Mouse (Mus musculus): Measurements from ENCODE around the gene Aco2. TPM values are rescaled to one million over a fixed set of nuclear protein-coding genes. Genes with fewer than 3 reads are reported as not detected.

Aco2 gene
- polyA plus RNA-seq, 1 experiment = 242 TPM

- Histone ChIP-seq H3K4me3 (replicated peaks; ENCODE audit: extremely low read depth, low read depth, low read length) (no peak overlapping the region), H3K4me1 (ENCODE audit: control insufficient read depth, insufficient read depth, low read length) (peaks cover 5% of the 10 kb centered on the region; the same call in 1 of the 2 replicates)
- no peak for TF ChIP-seq POLR2A (IDR thresholded peaks at IDR 0.05; ENCODE audit: borderline replicate concordance, extremely low read depth, low read depth, low read length)
- no peak for TF ChIP-seq CTCF (IDR thresholded peaks at IDR 0.05; ENCODE audit: insufficient read depth, low read length)
- 65% methylated on average over 7 of the region's 7 CpGs for WGBS
- no peak for DNase-seq
These were observed 19.0 kb upstream of the Aco2 start for GRCm38 (mm10) chr15:81853081-81853480.

GRCm38 (mm10) chr15:81856030-81856790 lies 15.9 kb upstream of the Aco2 start:
- TF ChIP-seq CTCF (IDR thresholded peaks at IDR 0.05; ENCODE audit: insufficient read depth, low read length) (no peak), POLR2A (IDR thresholded peaks at IDR 0.05; ENCODE audit: borderline replicate concordance, extremely low read depth, low read depth, low read length) (peak; percentile 39; the same call in 1 of the 2 replicates)
- WGBS = under 1% methylated on average over 28 of the region's 28 CpGs
- H3K4me3 ChIP-seq (replicated peaks; ENCODE audit: extremely low read depth, low read depth, low read length) = peak overlapping the region; percentile 83
- peaks cover 5% of the 10 kb centered on the region; the same call in 1 of the 2 replicates for H3K4me1 ChIP-seq (ENCODE audit: control insufficient read depth, insufficient read depth, low read length)
- DNase-seq = peak; percentile 79

DNA sequence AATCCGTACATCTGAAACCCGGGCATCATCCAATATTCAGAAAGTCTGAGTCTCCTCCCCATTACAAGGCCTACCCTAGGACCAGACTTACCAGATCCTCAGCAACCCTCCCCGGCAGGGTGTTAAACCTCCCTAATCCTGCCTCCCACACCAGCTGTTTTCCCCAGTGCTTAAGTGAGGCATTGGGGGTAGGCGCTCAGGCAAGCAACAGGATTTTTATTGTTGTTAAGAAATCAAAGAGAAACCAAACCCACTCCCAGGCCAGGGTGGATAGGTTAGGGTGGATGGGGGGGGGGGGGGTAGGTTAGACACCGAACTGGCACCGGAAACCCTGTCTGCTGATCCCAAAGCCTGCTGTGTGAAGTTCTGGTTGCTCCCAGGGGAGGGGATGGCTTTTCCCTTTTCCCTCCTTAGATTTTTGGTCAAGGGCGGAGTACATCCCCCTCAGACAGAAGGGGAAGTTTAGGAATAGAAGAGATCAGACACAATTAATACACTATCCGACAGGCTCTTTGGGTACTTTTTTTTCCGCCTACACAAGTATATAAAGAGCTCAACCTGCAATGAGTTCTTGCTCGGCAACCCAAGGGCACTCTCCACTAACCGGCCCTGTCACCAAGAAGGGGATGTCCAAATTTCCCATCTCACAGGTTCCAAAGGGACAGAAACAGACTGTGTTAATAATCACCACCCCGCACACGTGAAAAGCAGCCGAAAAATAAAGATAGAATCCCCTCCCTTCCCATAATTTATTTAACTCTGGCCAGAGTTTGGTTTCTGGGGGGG lies 15.0 kb upstream of the Aco2 start:
- peaks cover 5% of the 10 kb centered on the region; the same call in 1 of the 2 replicates for H3K4me1 ChIP-seq (ENCODE audit: control insufficient read depth, insufficient read depth, low read length)
- peak overlapping the region; percentile 83 for H3K4me3 ChIP-seq (replicated peaks; ENCODE audit: extremely low read depth, low read depth, low read length)
- peak; percentile 41 for DNase-seq
- TF ChIP-seq POLR2A (IDR thresholded peaks at IDR 0.05; ENCODE audit: borderline replicate concordance, extremely low read depth, low read depth, low read length) = no peak
- no peak for TF ChIP-seq CTCF (IDR thresholded peaks at IDR 0.05; ENCODE audit: insufficient read depth, low read length)
- WGBS = under 1% methylated on average over 14 of the region's 14 CpGs

DNA sequence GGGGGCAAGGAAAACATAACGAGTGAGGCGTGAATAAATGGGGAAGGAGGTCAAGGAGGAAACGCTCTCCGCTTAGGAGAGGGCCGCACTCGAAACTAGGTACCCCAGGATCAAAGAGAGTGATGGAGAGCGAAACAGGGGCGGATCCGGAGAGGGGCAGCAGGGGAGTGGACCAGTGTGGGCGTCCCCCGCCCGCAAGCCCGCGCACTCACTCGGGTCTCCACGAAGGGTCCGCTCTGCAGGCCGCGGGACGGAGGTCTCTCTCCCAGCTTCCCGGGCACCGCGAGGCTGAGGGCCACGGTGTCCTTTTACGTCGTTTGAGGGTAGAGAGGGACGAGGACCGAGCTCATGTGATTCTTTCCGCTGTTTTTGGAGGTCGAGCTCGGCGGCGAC lies 14.4 kb upstream of the Aco2 start:
- no peak for TF ChIP-seq POLR2A (IDR thresholded peaks at IDR 0.05; ENCODE audit: borderline replicate concordance, extremely low read depth, low read depth, low read length)
- no peak for TF ChIP-seq CTCF (IDR thresholded peaks at IDR 0.05; ENCODE audit: insufficient read depth, low read length)
- under 1% methylated on average over 33 of the region's 33 CpGs for WGBS
- no peak for DNase-seq
- peaks cover 5% of the 10 kb centered on the region; the same call in 1 of the 2 replicates for H3K4me1 ChIP-seq (ENCODE audit: control insufficient read depth, insufficient read depth, low read length)
- peak overlapping the region; percentile 83 for H3K4me3 ChIP-seq (replicated peaks; ENCODE audit: extremely low read depth, low read depth, low read length)

DNA sequence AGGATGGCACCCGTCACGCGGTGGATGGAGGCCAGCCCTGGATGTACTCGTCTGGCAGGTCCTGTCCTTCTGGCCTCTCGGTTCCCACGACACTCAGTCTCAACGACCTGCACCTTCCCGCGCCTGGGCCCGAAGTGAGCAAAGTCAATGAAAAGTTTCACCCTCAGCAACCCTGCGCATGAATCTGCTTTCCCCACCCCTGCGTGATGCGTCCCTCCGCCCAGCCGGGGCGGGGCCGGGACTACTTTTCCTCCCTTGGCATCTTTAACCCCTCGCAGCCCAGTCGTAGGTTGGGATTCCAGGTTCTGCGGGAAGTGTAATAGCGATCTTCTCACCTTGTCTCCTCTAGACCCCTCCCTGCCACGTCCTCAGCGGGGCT lies 14.0 kb upstream of the Aco2 start:
- Histone ChIP-seq H3K4me3 (replicated peaks; ENCODE audit: extremely low read depth, low read depth, low read length) (peak overlapping the region; percentile 83), H3K4me1 (ENCODE audit: control insufficient read depth, insufficient read depth, low read length) (peaks cover 5% of the 10 kb centered on the region; the same call in 1 of the 2 replicates)
- peak; percentile 96 for DNase-seq
- under 1% methylated on average over 23 of the region's 23 CpGs for WGBS
- TF ChIP-seq CTCF (IDR thresholded peaks at IDR 0.05; ENCODE audit: insufficient read depth, low read length) = no peak
- peak; percentile 100 for TF ChIP-seq POLR2A (IDR thresholded peaks at IDR 0.05; ENCODE audit: borderline replicate concordance, extremely low read depth, low read depth, low read length)

GRCm38 (mm10) chr15:81858517-81859329 lies 13.4 kb upstream of the Aco2 start, which contains the start of gene Tob2:
Tob2 (minus strand) TSS chr15:81858796.
- peaks cover 5% of the 10 kb centered on the region; the same call in 1 of the 2 replicates for H3K4me1 ChIP-seq (ENCODE audit: control insufficient read depth, insufficient read depth, low read length)
- peak; percentile 76 for DNase-seq
- peak within 1 kb of the TSS; percentile 83 for H3K4me3 ChIP-seq (replicated peaks; ENCODE audit: extremely low read depth, low read depth, low read length)
- under 1% methylated on average over 44 of the region's 44 CpGs for WGBS
- TF ChIP-seq CTCF (IDR thresholded peaks at IDR 0.05; ENCODE audit: insufficient read depth, low read length) (no peak), POLR2A (IDR thresholded peaks at IDR 0.05; ENCODE audit: borderline replicate concordance, extremely low read depth, low read depth, low read length) (peak; percentile 21; the same call in 1 of the 2 replicates)

- Histone ChIP-seq H3K4me3 (replicated peaks; ENCODE audit: extremely low read depth, low read depth, low read length) (peak overlapping the region; percentile 83), H3K4me1 (ENCODE audit: control insufficient read depth, insufficient read depth, low read length) (peaks cover 5% of the 10 kb centered on the region; the same call in 1 of the 2 replicates)
- DNase-seq = peak; percentile 82
- TF ChIP-seq POLR2A (IDR thresholded peaks at IDR 0.05; ENCODE audit: borderline replicate concordance, extremely low read depth, low read depth, low read length) (peak; percentile 50; the same call in 1 of the 2 replicates), CTCF (IDR thresholded peaks at IDR 0.05; ENCODE audit: insufficient read depth, low read length) (no peak)
- WGBS = under 1% methylated on average over 39 of the region's 39 CpGs
These were observed 12.5 kb upstream of the Aco2 start for GRCm38 (mm10) chr15:81859330-81860255.
